Mouse (Mus musculus): ENCODE data around the gene Mrtfa. TPM values are rescaled to one million over a fixed set of nuclear protein-coding genes. Genes with fewer than 3 reads are reported as not detected.
A peak's percentile ranks its signal among the peaks of the same experiment; 100 is the strongest.

Mrtfa gene
- polyA plus RNA-seq, 1 experiment from 2014 or later: 21.8 TPM

- Histone ChIP-seq H3K27me3 (ENCODE audit: control insufficient read depth, insufficient read depth, low read length) (no peaks in the 10 kb centered on the region), H3K4me2 (peak overlapping the region; percentile 58), H3K27ac (ENCODE audit: low read depth, low read length) (no peak overlapping the region), H3K9ac (ENCODE audit: low read length) (peak overlapping the region; percentile 67), H3K36me3 (ENCODE audit: control insufficient read depth, insufficient read depth, low read length) (0 out of 2 replicates have a peak, but pooled peaks cover 3% of the 10 kb centered on the region), H3K4me3 (ENCODE audit: low read depth, low read length) (peak overlapping the region; percentile 93), H3K4me1 (ENCODE audit: control insufficient read depth, insufficient read depth, low read length) (peaks cover 7% of the 10 kb centered on the region), H3K9me3 (ENCODE audit: control insufficient read depth, low read length) (no peaks in the 10 kb centered on the region)
- no peak for ATAC-seq (ENCODE audit: low FRiP score)
- no peak for DNase-seq (ENCODE audit: low spot score, missing footprints)
- 27% methylated on average over 9 of the region's 9 CpGs for WGBS
These were observed 746 bp upstream of the Mrtfa start for GRCm38 (mm10) chr15:81191303-81191702.

- Histone ChIP-seq H3K9me3 (ENCODE audit: control insufficient read depth, low read length) (no peaks in the 10 kb centered on the region), H3K4me3 (ENCODE audit: low read depth, low read length) (peak overlapping the region; percentile 93), H3K9ac (ENCODE audit: low read length) (peak overlapping the region; percentile 92), H3K27me3 (ENCODE audit: control insufficient read depth, insufficient read depth, low read length) (no peaks in the 10 kb centered on the region), H3K27ac (ENCODE audit: low read depth, low read length) (peak overlapping the region; percentile 30), H3K36me3 (ENCODE audit: control insufficient read depth, insufficient read depth, low read length) (0 out of 2 replicates have a peak, but pooled peaks cover 3% of the 10 kb centered on the region), H3K4me2 (peak overlapping the region; percentile 90), H3K4me1 (ENCODE audit: control insufficient read depth, insufficient read depth, low read length) (peaks cover 7% of the 10 kb centered on the region)
- no peak for DNase-seq (ENCODE audit: low spot score, missing footprints)
- WGBS: under 1% methylated on average over 37 of the region's 46 CpGs
- ATAC-seq (ENCODE audit: low FRiP score): peak; percentile 83
These were observed 437 bp downstream of the Mrtfa start for GRCm38 (mm10) chr15:81190011-81190629.

GRCm38 (mm10) chr15:81189061-81189460, 1.5 kb downstream of the Mrtfa start:
- H3K4me2 ChIP-seq: peak overlapping the region; percentile 90
- ATAC-seq (ENCODE audit: low FRiP score): no peak
- peak; percentile 74 for DNase-seq (ENCODE audit: low spot score, missing footprints)
- peak overlapping the region; percentile 93; the same call in 1 of the 2 replicates for H3K4me3 ChIP-seq (ENCODE audit: low read depth, low read length)
- H3K27me3 ChIP-seq (ENCODE audit: control insufficient read depth, insufficient read depth, low read length): no peaks in the 10 kb centered on the region
- 0 out of 2 replicates have a peak, but pooled peaks cover 3% of the 10 kb centered on the region for H3K36me3 ChIP-seq (ENCODE audit: control insufficient read depth, insufficient read depth, low read length)
- no peak overlapping the region for H3K27ac ChIP-seq (ENCODE audit: low read depth, low read length)
- WGBS: 93% methylated on average over 2 of the region's 2 CpGs
- 0 out of 2 replicates have a peak overlapping the region, but pooled peaks have one; percentile 92 for H3K9ac ChIP-seq (ENCODE audit: low read length)
- H3K9me3 ChIP-seq (ENCODE audit: control insufficient read depth, low read length): no peaks in the 10 kb centered on the region
- peaks cover 7% of the 10 kb centered on the region for H3K4me1 ChIP-seq (ENCODE audit: control insufficient read depth, insufficient read depth, low read length)

- 92% methylated on average over 1 of the region's 1 CpGs for WGBS
- Histone ChIP-seq H3K9ac (ENCODE audit: low read length) (no peak overlapping the region), H3K4me3 (ENCODE audit: low read depth, low read length) (no peak overlapping the region), H3K27ac (ENCODE audit: low read depth, low read length) (no peak overlapping the region), H3K4me1 (ENCODE audit: control insufficient read depth, insufficient read depth, low read length) (peaks cover 7% of the 10 kb centered on the region), H3K36me3 (ENCODE audit: control insufficient read depth, insufficient read depth, low read length) (0 out of 2 replicates have a peak, but pooled peaks cover 3% of the 10 kb centered on the region), H3K4me2 (no peak overlapping the region), H3K9me3 (ENCODE audit: control insufficient read depth, low read length) (no peaks in the 10 kb centered on the region), H3K27me3 (ENCODE audit: control insufficient read depth, insufficient read depth, low read length) (no peaks in the 10 kb centered on the region)
- ATAC-seq (ENCODE audit: low FRiP score) (no peak), DNase-seq (ENCODE audit: low spot score, missing footprints) (no peak)
These were observed 5.6 kb downstream of the Mrtfa start for GRCm38 (mm10) chr15:81184913-81185312.

GRCm38 (mm10) chr15:81181233-81181632, 9.3 kb downstream of the Mrtfa start:
- Histone ChIP-seq H3K27me3 (ENCODE audit: control insufficient read depth, insufficient read depth, low read length) (no peaks in the 10 kb centered on the region), H3K9ac (ENCODE audit: low read length) (no peak overlapping the region), H3K36me3 (ENCODE audit: control insufficient read depth, insufficient read depth, low read length) (no peaks in the 10 kb centered on the region), H3K27ac (ENCODE audit: low read depth, low read length) (no peak overlapping the region), H3K4me3 (ENCODE audit: low read depth, low read length) (no peak overlapping the region), H3K4me1 (ENCODE audit: control insufficient read depth, insufficient read depth, low read length) (no peaks in the 10 kb centered on the region), H3K9me3 (ENCODE audit: control insufficient read depth, low read length) (no peaks in the 10 kb centered on the region), H3K4me2 (no peak overlapping the region)
- 76% methylated on average over 2 of the region's 2 CpGs for WGBS
- ATAC-seq (ENCODE audit: low FRiP score) (no peak), DNase-seq (ENCODE audit: low spot score, missing footprints) (no peak)

GRCm38 (mm10) chr15:81179523-81179922, 11.0 kb downstream of the Mrtfa start:
- no peaks in the 10 kb centered on the region for H3K36me3 ChIP-seq (ENCODE audit: control insufficient read depth, insufficient read depth, low read length)
- 96% methylated on average over 2 of the region's 2 CpGs for WGBS
- H3K4me1 ChIP-seq (ENCODE audit: control insufficient read depth, insufficient read depth, low read length): no peaks in the 10 kb centered on the region
- H3K9me3 ChIP-seq (ENCODE audit: control insufficient read depth, low read length): no peaks in the 10 kb centered on the region
- H3K4me2 ChIP-seq: no peak overlapping the region
- H3K27ac ChIP-seq (ENCODE audit: low read depth, low read length): no peak overlapping the region
- no peaks in the 10 kb centered on the region for H3K27me3 ChIP-seq (ENCODE audit: control insufficient read depth, insufficient read depth, low read length)
- no peak for DNase-seq (ENCODE audit: low spot score, missing footprints)
- no peak for ATAC-seq (ENCODE audit: low FRiP score)
- no peak overlapping the region for H3K4me3 ChIP-seq (ENCODE audit: low read depth, low read length)
- H3K9ac ChIP-seq (ENCODE audit: low read length): no peak overlapping the region

- no peak overlapping the region for H3K9ac ChIP-seq (ENCODE audit: low read length)
- H3K9me3 ChIP-seq (ENCODE audit: control insufficient read depth, low read length): no peaks in the 10 kb centered on the region
- no peak overlapping the region for H3K4me3 ChIP-seq (ENCODE audit: low read depth, low read length)
- H3K4me2 ChIP-seq: no peak overlapping the region
- H3K27ac ChIP-seq (ENCODE audit: low read depth, low read length): no peak overlapping the region
- DNase-seq (ENCODE audit: low spot score, missing footprints) (no peak), ATAC-seq (ENCODE audit: low FRiP score) (no peak)
- no peaks in the 10 kb centered on the region for H3K36me3 ChIP-seq (ENCODE audit: control insufficient read depth, insufficient read depth, low read length)
- no peaks in the 10 kb centered on the region for H3K4me1 ChIP-seq (ENCODE audit: control insufficient read depth, insufficient read depth, low read length)
- 87% methylated on average over 11 of the region's 11 CpGs for WGBS
- no peaks in the 10 kb centered on the region for H3K27me3 ChIP-seq (ENCODE audit: control insufficient read depth, insufficient read depth, low read length)
These were observed 11.9 kb downstream of the Mrtfa start for GRCm38 (mm10) chr15:81178703-81179102.

GRCm38 (mm10) chr15:81177860-81178259, 12.7 kb downstream of the Mrtfa start:
- Histone ChIP-seq H3K4me1 (ENCODE audit: control insufficient read depth, insufficient read depth, low read length) (no peaks in the 10 kb centered on the region), H3K4me2 (no peak overlapping the region), H3K4me3 (ENCODE audit: low read depth, low read length) (no peak overlapping the region), H3K27ac (ENCODE audit: low read depth, low read length) (no peak overlapping the region), H3K9me3 (ENCODE audit: control insufficient read depth, low read length) (no peaks in the 10 kb centered on the region), H3K9ac (ENCODE audit: low read length) (no peak overlapping the region), H3K27me3 (ENCODE audit: control insufficient read depth, insufficient read depth, low read length) (no peaks in the 10 kb centered on the region), H3K36me3 (ENCODE audit: control insufficient read depth, insufficient read depth, low read length) (no peaks in the 10 kb centered on the region)
- ATAC-seq (ENCODE audit: low FRiP score): no peak
- no peak for DNase-seq (ENCODE audit: low spot score, missing footprints)
- WGBS: 94% methylated on average over 7 of the region's 7 CpGs

- H3K4me1 ChIP-seq (ENCODE audit: control insufficient read depth, insufficient read depth, low read length): no peaks in the 10 kb centered on the region
- H3K9ac ChIP-seq (ENCODE audit: low read length): no peak overlapping the region
- no peak overlapping the region for H3K4me3 ChIP-seq (ENCODE audit: low read depth, low read length)
- 95% methylated on average over 3 of the region's 3 CpGs for WGBS
- DNase-seq (ENCODE audit: low spot score, missing footprints) (no peak), ATAC-seq (ENCODE audit: low FRiP score) (no peak)
- H3K27me3 ChIP-seq (ENCODE audit: control insufficient read depth, insufficient read depth, low read length): no peaks in the 10 kb centered on the region
- no peak overlapping the region for H3K27ac ChIP-seq (ENCODE audit: low read depth, low read length)
- no peaks in the 10 kb centered on the region for H3K36me3 ChIP-seq (ENCODE audit: control insufficient read depth, insufficient read depth, low read length)
- no peak overlapping the region for H3K4me2 ChIP-seq
- no peaks in the 10 kb centered on the region for H3K9me3 ChIP-seq (ENCODE audit: control insufficient read depth, low read length)
These were observed 14.9 kb downstream of the Mrtfa start for GRCm38 (mm10) chr15:81175633-81176032.
